Mouse (Mus musculus) brown adipose tissue, adult 24 weeks (tissue): ENCODE results near the gene Osbpl10. TPM values are rescaled to one million over a fixed set of nuclear protein-coding genes. Genes with fewer than 3 reads are reported as not detected.
A peak's percentile ranks its signal among the peaks of the same experiment; 100 is the strongest.
"Not testable (repeated sequence)": the region's sequence is repeated elsewhere in the genome, so short reads cannot be mapped to it uniquely, and the experiment has no call there.

ENCODE experiments used
- H3K27ac ChIP-seq: fragments of 200-500 bp; replicated peaks from 2 replicates; pipeline ENCODE4 v1.5.1; 2012; ENCODE audit warnings: low read depth, mild to moderate bottlenecking, low read length
- H3K4me1 ChIP-seq: fragments of 200-500 bp; 2 replicates; pipeline ENCODE4 v1.6.1; 2012; ENCODE audit warnings: low read length, mixed read lengths; ENCODE audit not compliant: control insufficient read depth, insufficient read depth, insufficient read length
- H3K4me3 ChIP-seq: fragments of 200-500 bp; 2 replicates; pipeline ENCODE4 v1.5.1; 2012; ENCODE audit warnings: low read depth, mild to moderate bottlenecking, low read length, moderate library complexity; ENCODE audit not compliant: insufficient read depth
- polyA plus RNA-seq: library from polyadenylated mRNA; stranded (reverse); fragments of >200 nt; gene quantifications from 2 replicates; pipeline ENCODE4 v1.2.4, GENCODE M21; 2012; ENCODE audit not compliant: missing spikeins, insufficient read depth, insufficient read length

The Osbpl10 gene
- polyA plus RNA-seq, 1 experiment = not detected

GRCm38 (mm10) chr9:114960043-114960789, 18.2 kb upstream of the Osbpl10 start:
- Histone ChIP-seq H3K4me1 (no peaks in the 10 kb centered on the region), H3K27ac (0 out of 2 replicates have a peak overlapping the region, but pooled peaks have one; percentile 1), H3K4me3 (no peak overlapping the region)

- H3K4me1 ChIP-seq = no peaks in the 10 kb centered on the region
- no peak overlapping the region for H3K4me3 ChIP-seq
- H3K27ac ChIP-seq = 0 out of 2 replicates have a peak overlapping the region, but pooled peaks have one; percentile 1
Measured at GRCm38 (mm10) chr9:114960844-114961243, 17.5 kb upstream of the Osbpl10 start.

DNA sequence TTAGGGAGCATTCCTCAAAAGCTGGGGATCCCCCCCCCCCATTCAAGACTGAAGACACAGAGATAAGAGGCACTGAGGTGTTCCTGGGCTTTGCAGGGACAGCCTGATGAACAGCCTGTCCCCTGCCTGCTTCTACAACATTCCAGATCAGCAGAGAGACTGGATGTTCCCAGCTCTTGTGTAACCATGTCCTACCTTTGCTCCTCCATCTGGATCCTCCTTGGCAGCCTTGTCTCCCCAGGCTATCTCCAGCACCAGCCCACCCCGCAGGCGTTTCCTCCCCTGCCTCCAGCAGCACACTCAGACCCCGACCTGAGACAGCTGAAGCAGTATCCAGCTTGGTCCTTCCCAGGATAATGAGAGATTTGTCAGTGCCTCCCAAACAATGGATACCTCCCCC, 14.3 kb upstream of the Osbpl10 start:
- no peak overlapping the region for H3K4me3 ChIP-seq
- H3K27ac ChIP-seq = no peak overlapping the region
- no peaks in the 10 kb centered on the region for H3K4me1 ChIP-seq

DNA sequence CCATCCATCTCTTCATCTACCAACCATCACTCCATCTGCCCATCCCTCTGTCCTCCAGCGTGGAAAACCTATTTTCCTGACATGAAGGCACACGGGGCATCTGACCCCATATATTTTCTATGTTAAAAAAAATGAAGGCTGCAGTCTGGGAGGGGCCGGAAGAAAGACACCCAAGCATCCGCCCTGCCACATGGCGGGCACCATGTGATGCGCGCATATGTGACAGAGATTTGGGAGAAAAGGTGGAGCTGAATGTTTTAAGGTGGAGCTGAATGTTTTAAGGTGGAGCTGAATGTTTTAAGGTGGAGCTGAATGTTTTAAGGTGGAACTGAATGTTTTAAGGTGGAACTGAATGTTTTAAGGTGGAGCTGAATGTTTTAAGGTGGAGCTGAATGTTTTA, 12.1 kb upstream of the Osbpl10 start:
- not testable (repeated sequence) for H3K4me3 ChIP-seq

GRCm38 (mm10) chr9:114977461-114978280, 698 bp upstream of the Osbpl10 start:
- H3K4me1 ChIP-seq = no peaks in the 10 kb centered on the region
- H3K4me3 ChIP-seq = peak overlapping the region; percentile 58
- H3K27ac ChIP-seq = no peak overlapping the region

More for the DNA sequence above, 12.1 kb upstream of the Osbpl10 start:
- not testable (repeated sequence) for H3K27ac ChIP-seq, H3K4me1 ChIP-seq

DNA sequence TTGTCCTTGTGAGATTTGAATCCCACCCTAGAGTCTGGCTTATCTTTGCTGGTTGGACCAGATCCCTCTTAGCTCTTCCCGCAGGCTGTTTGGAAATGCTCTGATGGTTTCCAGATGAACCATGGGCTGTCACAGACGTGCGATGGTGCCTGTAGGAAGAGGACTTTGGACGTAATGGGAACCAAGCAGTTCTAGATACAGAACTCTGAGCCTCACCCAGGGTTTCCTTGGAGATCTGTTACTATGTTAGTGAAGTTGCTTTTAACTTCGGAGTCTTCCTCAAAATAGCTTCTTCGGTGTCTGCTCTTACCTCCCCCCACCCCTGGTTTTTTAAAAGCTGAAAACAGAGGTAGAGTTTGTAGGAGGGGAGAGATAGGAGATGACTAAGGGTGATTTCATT, 1.6 kb downstream of the Osbpl10 start:
- H3K27ac ChIP-seq = no peak overlapping the region
- H3K4me3 ChIP-seq = no peak overlapping the region; the same call in 1 of the 2 replicates
- H3K4me1 ChIP-seq = no peaks in the 10 kb centered on the region

- Histone ChIP-seq H3K4me3 (no peak within 1 kb of the TSS), H3K4me1 (no peaks in the 10 kb centered on the region), H3K27ac (no peak within 1 kb of the TSS)
Measured at GRCm38 (mm10) chr9:114982689-114983360, 4.5 kb downstream of the Osbpl10 start, which contains the start of gene Rps27rt. TSS of gene Rps27rt (minus strand) at chr9:114982739.

DNA sequence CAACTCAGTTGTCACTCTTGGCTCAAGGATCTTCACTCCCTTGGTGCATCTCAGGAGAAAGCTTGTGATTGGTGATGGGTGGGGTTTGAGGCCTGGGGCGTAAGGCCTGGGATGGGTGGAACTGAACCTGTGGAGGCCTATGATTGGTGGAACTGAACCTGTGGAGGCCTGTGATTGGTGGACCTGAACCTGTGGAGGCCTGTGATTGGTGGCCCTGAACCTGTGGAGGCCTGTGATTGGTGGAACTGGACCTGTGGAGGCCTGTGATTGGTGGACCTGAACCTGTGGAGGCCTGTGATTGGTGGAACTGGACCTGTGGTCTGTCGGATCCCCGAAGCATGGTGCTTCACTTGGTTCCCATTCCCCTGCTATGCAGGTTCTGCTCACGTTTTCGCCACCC, 7.4 kb downstream of the Osbpl10 start:
- Histone ChIP-seq H3K27ac (no peak overlapping the region), H3K4me3 (no peak overlapping the region), H3K4me1 (no peaks in the 10 kb centered on the region)

- Histone ChIP-seq H3K4me3 (no peak overlapping the region), H3K4me1 (no peaks in the 10 kb centered on the region), H3K27ac (no peak overlapping the region)
Measured at GRCm38 (mm10) chr9:114986361-114986760, 8.0 kb downstream of the Osbpl10 start.

DNA sequence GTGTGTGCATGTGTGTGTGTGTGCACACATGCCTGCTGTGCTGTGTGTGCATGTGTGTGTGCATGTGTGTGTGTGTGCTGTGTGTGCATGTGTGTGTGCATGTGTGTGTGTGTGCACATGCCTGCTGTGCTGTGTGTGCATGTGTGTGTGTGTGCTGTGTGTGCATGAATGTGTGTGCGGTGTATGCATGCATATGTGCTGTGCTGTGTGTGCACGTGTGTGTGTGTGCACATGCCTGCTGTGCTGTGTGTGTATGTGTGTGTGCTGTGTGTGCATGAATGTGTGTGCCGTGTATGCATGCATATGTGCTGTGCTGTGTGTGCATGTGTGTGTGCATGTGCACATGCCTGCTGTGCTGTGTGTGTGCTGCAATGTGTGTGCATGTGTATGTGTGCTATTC, 9.7 kb downstream of the Osbpl10 start:
- no peak overlapping the region for H3K27ac ChIP-seq
- H3K4me1 ChIP-seq = no peaks in the 10 kb centered on the region
- no peak overlapping the region for H3K4me3 ChIP-seq

DNA sequence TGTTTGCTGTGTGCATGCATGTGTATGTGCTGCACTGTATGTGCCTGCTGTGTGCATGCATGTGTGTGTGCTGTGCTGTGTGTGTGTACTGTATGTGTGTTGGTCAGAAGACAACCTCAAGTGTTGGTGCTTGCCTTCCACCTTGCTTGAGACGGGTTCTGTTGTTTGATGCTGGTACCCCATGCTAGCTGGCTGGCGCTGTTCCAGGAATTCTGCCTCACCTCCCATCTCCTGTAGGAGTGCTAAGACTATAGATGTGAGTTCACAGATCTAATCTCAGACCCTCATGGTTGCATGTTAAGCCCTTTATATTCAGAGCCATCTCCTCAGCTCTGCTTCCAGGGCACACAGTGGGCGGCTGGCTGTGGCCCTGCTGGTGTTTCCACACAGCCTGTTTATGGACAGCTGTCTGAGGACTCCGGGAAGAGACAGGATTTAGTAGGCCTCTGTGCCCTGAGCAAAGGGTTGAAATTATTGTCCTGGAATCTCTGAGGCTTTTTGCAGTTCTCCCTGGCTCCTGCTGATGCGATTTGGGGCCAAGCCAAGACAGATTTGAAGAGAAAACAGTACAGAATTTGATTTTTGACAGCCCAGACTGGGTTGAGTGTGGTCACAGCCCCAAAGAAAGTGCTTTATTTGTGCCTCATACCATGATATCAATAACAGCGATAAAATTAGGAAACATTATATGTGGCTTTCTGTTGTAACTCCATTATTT, 10.4 kb downstream of the Osbpl10 start:
- Histone ChIP-seq H3K4me1 (no peaks in the 10 kb centered on the region), H3K27ac (no peak overlapping the region), H3K4me3 (no peak overlapping the region)

GRCm38 (mm10) chr9:114990421-114990820, 12.1 kb downstream of the Osbpl10 start:
- Histone ChIP-seq H3K4me1 (no peaks in the 10 kb centered on the region), H3K4me3 (no peak overlapping the region), H3K27ac (no peak overlapping the region)

DNA sequence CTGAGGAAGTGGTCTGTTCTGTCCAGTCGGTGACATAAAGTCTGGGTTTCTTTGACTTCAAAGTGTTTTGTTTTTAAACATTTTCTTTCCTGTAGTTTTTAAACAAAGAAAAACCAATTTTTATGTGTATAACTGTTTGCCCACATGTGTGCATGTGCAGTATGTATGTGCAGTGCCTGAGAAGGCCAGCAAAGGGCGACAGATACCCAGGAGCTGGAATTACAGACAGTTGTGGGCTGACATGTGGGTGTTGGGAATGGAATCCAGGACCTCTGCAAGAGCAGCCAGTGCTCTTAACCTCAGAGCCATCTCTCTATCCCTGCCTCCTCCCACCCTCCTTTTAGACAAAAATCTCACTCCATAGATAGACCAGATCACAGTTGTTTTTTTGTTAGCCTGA, 14.2 kb downstream of the Osbpl10 start:
- H3K27ac ChIP-seq = no peak overlapping the region
- no peaks in the 10 kb centered on the region for H3K4me1 ChIP-seq
- H3K4me3 ChIP-seq = no peak overlapping the region

DNA sequence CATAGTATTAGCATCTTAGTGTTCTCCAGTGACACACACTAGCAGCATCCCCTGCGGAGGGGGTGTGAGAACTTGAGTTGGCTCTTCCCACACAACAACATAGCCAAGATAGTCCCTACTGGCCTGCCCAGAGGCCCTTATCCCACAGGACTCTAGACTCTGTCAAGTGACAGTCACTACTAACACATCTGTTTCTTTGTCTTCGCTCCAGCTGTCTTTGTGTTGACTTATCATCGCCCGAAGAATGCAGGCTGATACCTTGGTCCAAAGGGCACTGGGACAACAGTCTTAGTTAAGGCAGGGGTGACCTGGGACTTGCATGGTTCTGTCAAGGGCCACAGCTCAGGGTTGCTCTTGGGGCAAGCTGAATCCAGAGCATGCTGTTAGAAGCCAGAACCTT, 16.9 kb downstream of the Osbpl10 start:
- Histone ChIP-seq H3K27ac (no peak overlapping the region), H3K4me1 (no peaks in the 10 kb centered on the region)

GRCm38 (mm10) chr9:114995716-114996115, 17.3 kb downstream of the Osbpl10 start:
- Histone ChIP-seq H3K4me1 (no peaks in the 10 kb centered on the region), H3K4me3 (no peak overlapping the region), H3K27ac (no peak overlapping the region)

More for the DNA sequence above, 16.9 kb downstream of the Osbpl10 start:
- H3K4me3 ChIP-seq = no peak overlapping the region
